Mouse (Mus musculus): ENCODE data around the gene Maml3.

- TF ChIP-seq CTCF (IDR thresholded peaks at IDR 0.05; ENCODE audit: low read depth, low read length): no peak
- no peak for TF ChIP-seq POLR2A (IDR thresholded peaks at IDR 0.05; ENCODE audit: borderline replicate concordance, low read depth, low read length)
These were observed 253.3 kb downstream of the Maml3 start for GRCm38 (mm10) chr3:51851596-51851995.
